Mouse (Mus musculus): ENCODE measurements around the gene Gdpgp1.

Gene Gdpgp1

DNA sequence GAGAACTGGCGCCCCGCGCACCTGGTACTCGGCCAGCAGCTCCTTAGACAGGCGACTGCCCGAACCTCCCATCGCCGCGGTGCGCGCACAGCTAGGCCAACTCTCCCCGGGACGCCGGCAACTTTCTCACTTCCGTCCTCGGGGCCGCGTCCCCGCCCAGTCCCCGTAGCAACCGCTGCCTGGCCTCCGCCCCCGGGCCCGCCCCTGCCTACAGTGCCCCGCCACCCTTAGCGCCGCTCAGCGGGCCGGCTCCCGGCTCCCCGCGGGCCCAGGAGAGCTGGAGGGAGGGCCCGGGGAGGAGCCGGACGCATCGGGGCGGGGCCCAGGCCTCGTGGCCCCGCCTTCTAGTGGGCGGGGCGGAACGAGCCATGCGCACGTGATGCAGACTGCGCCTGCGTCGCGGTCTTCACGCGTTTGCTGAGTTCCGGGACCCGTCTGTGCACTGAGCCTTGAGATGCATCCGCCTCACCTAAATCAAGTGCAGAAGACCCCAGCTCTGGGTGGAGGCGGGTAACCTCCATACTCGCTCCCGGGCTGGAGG is at the start of gene Gdpgp1, which contains the start of gene Cib1:
Gdpgp1 (plus strand) TSS at position 377 of the 541 bp plus-strand sequence.
Cib1 (minus strand) TSS at position 325 of the 541 bp plus-strand sequence.
- DNase-seq (ENCODE audit: low spot score in 2 of 2), result peak; percentile 96 to 97

DNA sequence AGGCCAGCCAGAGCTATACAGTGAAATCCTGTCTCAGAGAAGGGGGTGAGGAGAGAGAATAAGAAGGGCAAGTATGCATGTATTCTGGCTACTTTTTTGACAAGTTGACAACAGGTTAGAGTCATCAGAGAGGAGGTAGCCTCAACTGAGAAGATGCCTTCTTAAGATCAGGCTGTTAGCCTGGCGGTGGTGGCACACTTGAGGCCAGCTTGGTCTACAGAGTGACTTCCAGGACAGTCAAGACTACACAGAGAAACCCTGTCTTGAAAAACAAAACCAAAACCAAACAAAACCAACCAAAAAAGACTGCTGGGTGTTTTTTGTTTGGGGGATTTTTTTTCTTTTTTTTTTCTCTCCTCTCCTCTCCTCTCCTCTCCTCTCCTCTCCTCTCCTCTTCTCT is 49.2 kb upstream of the Gdpgp1 start:
- no peak for DNase-seq (ENCODE audit: low spot score in 2 of 2)

GRCm38 (mm10) chr7:80183969-80184368 is 48.7 kb upstream of the Gdpgp1 start:
- DNase-seq (ENCODE audit: low spot score in 2 of 2), result no peak

- no peak for DNase-seq (ENCODE audit: low spot score in 2 of 2)
Observed at GRCm38 (mm10) chr7:80184551-80184950, 48.1 kb upstream of the Gdpgp1 start.

GRCm38 (mm10) chr7:80184968-80185367 is 47.7 kb upstream of the Gdpgp1 start:
- no peak for DNase-seq (ENCODE audit: low spot score in 2 of 2)

GRCm38 (mm10) chr7:80186021-80186420 is 46.6 kb upstream of the Gdpgp1 start:
- peak; percentile 53 to 72 for DNase-seq (ENCODE audit: low spot score in 2 of 2)

DNA sequence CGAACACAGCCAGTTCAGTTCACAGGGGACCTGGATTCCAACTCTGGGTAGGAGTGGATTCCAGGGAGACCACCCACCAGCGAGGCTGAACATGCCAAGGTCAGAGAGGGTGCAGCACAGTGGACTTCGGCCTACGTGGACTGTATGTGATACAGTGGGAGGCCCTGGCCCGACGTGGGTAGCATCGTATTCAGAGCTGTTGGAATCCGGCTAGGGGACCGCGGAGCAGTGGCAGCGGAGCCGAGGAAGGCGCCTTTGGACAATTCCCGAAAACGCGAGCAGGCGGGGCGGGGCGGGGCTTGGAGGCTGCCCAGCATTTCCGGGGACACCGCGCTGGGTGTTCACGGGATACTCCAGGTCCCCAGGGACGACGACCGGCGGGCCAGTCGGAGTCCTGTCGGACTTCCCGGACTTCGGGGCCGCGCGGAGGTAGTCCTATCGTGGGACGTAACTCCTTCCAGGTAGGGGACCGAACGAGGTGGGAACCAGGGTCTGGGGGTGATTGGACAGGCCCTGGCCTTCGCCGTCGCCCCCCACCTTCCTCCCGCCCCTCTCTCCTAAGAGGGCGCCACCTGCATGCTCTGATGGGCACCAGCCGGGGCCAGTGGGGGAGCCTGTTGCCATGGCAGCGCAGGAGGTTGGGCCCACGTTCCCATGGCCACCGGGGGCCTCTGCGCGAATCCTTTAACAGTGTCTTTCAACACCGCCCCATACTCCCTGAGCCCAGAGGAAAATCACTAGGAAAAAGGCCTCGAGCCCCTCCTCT is 46.0 kb upstream of the Gdpgp1 start, which contains the start of gene Sema4b:
Sema4b (plus strand) TSS at position 311 of the 766 bp plus-strand sequence.
- DNase-seq (ENCODE audit: low spot score in 2 of 2), result peak; percentile 86 to 92

DNA sequence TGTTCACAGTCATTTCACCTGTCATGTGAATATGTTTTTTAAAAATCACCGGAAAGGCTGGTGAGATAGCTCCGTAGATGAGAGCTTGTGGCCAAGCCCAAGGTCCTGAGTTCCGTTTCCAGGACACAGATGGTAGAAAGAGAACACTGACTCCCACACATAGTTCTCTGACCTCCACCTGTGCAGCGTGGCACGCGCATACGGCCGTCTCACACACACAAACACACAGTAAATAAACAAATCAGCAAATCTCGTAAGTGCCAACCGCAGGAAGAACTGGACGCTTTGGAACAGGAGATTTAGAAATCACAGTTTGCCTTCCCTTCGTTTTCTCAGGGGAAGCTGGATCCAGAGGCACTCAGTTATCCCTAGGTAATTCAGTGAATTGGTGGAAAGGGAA is 45.2 kb upstream of the Gdpgp1 start:
- no peak for DNase-seq (ENCODE audit: low spot score in 2 of 2)

GRCm38 (mm10) chr7:80188579-80189125 is 44.0 kb upstream of the Gdpgp1 start:
- DNase-seq (ENCODE audit: low spot score in 2 of 2), result no peak

DNA sequence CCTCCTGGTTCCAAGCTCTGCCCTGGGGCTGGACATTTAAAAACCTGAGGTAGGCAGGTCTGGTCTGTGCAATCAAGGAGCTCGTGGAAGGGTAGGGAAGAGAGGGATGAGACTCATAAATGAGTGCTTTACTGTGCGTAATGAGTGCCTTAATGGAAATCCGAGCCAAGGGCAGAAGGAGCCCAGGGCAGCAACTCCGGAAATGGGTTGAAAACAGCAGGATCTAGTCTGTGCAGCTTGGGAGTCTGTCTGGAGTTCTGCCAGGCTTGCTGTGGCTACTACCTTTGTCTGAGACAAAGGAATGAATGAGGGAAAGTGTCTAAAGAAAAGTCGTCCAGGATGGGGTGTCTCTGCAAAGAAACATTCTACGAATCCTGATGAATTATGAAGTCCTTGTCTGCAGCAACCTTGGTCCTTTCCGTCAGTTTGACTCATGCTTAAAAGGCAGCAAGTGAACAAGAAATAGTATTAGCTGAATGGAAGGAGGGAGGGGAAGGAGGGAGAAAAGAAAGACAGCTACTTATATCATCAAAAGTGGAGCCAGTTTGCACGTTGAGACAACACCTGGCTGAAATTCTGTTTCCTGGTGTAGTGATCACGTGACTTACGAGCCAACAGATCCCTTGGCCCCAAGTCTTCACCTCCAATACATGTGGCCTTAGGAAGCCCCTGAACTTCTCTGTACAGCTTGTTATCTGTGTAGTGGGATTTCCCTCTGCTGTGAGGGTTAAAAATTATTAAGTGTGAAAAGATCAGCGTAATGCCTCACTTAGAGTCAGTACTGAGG is 43.3 kb upstream of the Gdpgp1 start:
- DNase-seq (ENCODE audit: low spot score in 2 of 2), result no peak

DNA sequence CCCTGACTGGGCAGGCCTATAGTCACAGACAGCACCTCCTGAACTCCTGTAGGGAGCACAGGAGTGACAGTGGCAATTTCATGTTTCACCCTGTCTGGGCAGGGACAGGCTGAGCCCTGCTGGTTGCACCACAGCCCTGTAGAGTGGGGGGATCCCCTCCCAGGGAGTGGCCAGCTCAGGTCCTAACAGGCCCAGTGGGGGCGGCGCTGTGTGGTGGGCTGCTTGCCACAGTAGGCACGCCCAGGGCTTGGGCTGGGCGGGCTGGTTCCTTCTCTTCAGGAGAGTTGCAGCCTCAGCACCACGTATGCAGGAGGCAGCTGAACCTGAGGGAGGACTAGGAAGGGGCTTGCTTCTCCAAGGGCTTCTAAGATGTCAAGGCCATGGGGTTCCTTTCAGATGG is 41.2 kb upstream of the Gdpgp1 start:
- peak; percentile 88 to 91 for DNase-seq (ENCODE audit: low spot score in 2 of 2)

GRCm38 (mm10) chr7:80192226-80193061 is 40.2 kb upstream of the Gdpgp1 start:
- DNase-seq (ENCODE audit: low spot score in 2 of 2), result peak; percentile 85 to 90

DNA sequence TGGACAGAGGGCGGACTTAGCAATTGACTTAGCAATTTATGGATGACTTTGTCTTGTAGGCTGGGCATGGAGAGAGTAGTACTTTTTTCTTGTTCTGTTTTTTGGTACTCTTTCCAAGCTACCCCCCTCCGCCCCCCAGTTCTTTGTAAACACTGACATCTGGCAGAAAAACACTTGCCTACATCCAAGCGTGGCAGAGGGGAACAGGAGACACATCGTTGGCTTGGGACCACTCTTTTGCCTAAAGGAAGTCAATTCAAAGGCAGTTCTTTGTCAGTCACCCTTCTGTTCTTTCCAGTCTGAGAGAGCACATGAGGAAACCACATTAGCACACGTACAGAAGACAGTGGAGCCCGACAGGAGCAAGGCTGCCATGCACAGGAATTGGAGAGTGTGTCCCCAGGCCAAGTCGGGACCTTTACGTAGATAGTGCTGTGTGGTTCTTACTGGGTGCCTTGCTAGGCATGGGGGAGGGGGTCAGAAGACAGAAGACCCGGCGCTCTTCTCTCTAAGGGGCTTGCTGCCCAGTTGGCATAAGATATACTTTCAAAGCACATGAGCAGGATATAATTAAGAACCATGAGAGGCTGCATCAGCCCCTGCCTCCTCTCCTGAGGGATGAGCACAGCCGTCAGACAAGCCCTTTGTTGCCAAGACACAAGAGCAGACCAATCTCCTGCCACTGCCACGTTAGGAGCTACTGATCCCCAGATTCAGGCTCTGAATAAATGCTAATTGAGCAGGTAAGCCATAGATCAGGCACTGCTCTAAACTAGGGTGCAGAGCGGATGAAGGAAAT is 38.5 kb upstream of the Gdpgp1 start:
- no peak for DNase-seq (ENCODE audit: low spot score in 2 of 2)

DNA sequence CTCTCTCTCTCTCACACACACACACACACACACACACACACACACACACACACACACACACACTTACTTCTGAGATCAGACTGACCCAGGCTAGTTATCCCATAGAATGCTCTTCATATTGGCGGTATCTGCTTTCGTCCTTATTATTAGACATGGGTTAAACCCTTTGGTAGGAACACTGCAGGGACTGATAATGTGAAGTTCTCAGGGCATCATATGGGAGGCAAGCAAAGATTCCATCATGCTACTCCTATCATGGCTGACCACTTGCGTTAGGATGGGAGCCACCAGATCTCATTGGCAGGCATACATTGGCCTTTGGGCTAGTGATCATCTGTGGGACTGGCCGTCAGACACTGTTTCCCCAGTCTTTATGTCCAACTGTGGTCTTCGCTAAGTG is 37.5 kb upstream of the Gdpgp1 start:
- no peak for DNase-seq (ENCODE audit: low spot score in 2 of 2)

DNA sequence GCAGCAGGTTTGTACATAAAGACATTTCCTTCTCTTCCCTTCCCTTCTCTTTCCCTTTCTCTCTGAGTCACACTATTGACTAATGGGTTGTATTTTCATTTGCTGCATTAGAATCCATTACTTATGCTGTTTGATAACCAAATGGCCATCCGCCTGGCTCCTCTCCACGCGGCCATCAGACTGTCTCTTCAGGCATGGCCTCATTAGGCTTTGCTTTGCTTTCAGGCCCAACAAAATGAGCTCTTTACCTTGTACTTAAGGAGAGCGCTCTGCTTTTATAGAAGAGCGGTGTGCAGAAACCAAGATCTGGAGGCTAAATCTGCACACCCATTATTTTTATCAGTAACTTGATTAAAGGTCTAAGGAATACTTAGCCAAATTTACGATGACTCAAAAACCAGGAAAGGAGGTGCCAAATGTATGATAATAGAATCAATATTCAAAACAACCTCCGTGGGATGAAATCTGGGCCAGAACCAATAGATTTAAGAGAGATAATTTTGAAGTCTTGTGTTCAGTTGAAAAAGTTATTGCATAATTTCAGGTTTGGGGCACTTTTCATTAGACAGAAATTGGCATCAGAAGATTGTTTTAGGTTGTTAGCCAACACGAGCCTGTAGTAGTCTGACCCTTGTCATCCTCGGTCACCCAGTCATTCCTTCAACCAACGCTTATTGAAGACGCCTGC is 36.9 kb upstream of the Gdpgp1 start:
- DNase-seq (ENCODE audit: low spot score in 2 of 2), result no peak

- DNase-seq (ENCODE audit: low spot score in 2 of 2), result no peak
Observed at GRCm38 (mm10) chr7:80197371-80197770, 35.3 kb upstream of the Gdpgp1 start.

GRCm38 (mm10) chr7:80197941-80198778 is 34.5 kb upstream of the Gdpgp1 start:
- DNase-seq (ENCODE audit: low spot score in 2 of 2), result peak; percentile 76 to 85

GRCm38 (mm10) chr7:80198863-80199262 is 33.8 kb upstream of the Gdpgp1 start:
- no peak for DNase-seq (ENCODE audit: low spot score in 2 of 2)

DNA sequence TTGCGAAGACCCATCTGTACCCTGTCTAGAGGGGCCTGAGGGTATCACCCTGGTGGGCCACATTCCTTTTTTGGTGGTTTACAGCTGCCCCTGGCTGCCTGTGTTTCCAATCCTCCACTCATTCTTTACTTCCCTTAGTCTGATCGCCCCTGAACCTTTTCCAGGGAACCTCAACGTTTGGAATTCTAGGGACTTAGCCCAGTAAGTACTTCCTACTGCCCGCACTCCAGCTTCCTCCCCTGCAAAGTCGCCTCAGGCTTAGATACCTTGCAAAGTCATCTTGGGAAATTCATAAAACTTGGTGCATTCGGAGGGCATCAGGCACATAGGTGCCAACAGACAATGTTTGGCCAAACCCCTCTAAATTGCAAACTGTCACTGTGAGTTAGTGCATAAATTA is 33.4 kb upstream of the Gdpgp1 start:
- no peak for DNase-seq (ENCODE audit: low spot score in 2 of 2)
